Comparison of ENCODE assay signal across 11 mouse cellular contexts in the genomic region with DNA sequence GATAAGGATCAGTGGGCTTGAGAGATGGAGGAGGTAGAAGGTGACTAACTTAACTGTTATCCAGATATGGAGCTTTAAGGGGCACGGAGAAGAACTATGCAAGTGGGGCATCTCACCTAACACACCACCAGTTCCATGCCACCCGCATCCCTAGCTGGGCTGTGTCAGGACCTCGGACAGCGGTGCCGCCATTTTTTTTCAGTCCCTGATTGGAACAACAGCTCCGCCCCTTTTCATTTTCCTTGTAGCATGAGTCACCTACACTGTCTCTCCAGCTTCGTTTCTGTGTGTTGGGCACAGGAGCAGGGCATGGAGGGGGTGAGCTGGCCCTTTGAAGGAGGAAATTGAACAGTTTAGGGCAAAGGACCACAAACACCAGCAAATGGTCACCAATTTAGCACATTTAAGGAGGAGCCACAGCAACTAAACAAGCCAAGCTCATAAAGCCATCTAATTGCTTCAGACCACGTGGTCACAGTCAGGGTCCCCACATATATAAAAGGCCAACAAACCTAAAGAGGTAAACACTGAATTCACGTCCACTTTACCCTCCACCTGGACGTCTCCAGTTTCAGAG. TPM values are rescaled to one million over a fixed set of nuclear protein-coding genes. Genes with fewer than 3 reads are reported as not detected.
A peak's percentile ranks its signal among the peaks of the same experiment; 100 is the strongest.
DNase-seq lines count a peak whose midpoint lies in the region; ATAC-seq and TF ChIP-seq lines count a peak whose summit lies in the region.
"Had no signal": no experiment of that assay in that cellular context is flagged by ENCODE, and none has a peak within 500 bp of the region (broad histone marks: within the 10 kb centered on the region; RNA-seq: fewer than 3 reads in every experiment).

A gene (plus strand): TSS at position 527 of the 577 bp plus-strand sequence.

- WGBS in kidney, embryonic 16.5 days, result 17% methylated on average over 10 of the region's 10 CpGs
- 20% methylated on average over 10 of the region's 10 CpGs for WGBS in limb, embryonic 11.5 days
- WGBS in hindbrain, embryonic 16.5 days, result 36% methylated on average over 10 of the region's 10 CpGs

- no peak within 1 kb of the TSS for H3K27ac ChIP-seq in kidney, embryonic 16.5 days (ENCODE audit: low read length)
- H3K27ac ChIP-seq in ES-E14 (ENCODE audit: insufficient read depth, low read depth, low read length, poor library complexity, severe bottlenecking), result no peak within 1 kb of the TSS
- no peak within 1 kb of the TSS for H3K27ac ChIP-seq in limb, embryonic 11.5 days (replicated peaks; ENCODE audit: low read depth, low read length)
- H3K27ac ChIP-seq in hindbrain, embryonic 16.5 days (ENCODE audit: low read depth, low read length), result no peak within 1 kb of the TSS
- H3K27ac ChIP-seq: midbrain, embryonic 12.5 days had no signal

- no peaks in the 10 kb centered on the region for H3K27me3 ChIP-seq in kidney, embryonic 16.5 days (ENCODE audit: insufficient read depth, low read length)
- H3K27me3 ChIP-seq in limb, embryonic 11.5 days (ENCODE audit: control insufficient read depth, insufficient read depth, low read length), result no peaks in the 10 kb centered on the region
- no peaks in the 10 kb centered on the region for H3K27me3 ChIP-seq in hindbrain, embryonic 16.5 days (replicated peaks; ENCODE audit: control insufficient read depth, insufficient read depth, low read length)

- no peak for ATAC-seq in kidney, embryonic 16.5 days (ENCODE audit: low FRiP score, low TSS enrichment)
- ATAC-seq in limb, embryonic 11.5 days (ENCODE audit: insufficient number of reproducible peaks, low FRiP score, low TSS enrichment, low read depth), result no peak
- no peak for ATAC-seq in hindbrain, embryonic 16.5 days
- ATAC-seq: activated CD4-positive, CD25-positive, alpha-beta regulatory T cell, adult 4 months had no signal

- no peak within 1 kb of the TSS for H3K4me3 ChIP-seq in kidney, embryonic 16.5 days (ENCODE audit: low read length)
- no peak within 1 kb of the TSS for H3K4me3 ChIP-seq in ES-E14 (ENCODE audit: insufficient read depth in 1 of 2, low read depth in 1 of 2, low read length in 2 of 2, poor library complexity in 1 of 2, severe bottlenecking in 1 of 2)
- H3K4me3 ChIP-seq in limb, embryonic 11.5 days (ENCODE audit: low read depth, low read length), result no peak within 1 kb of the TSS
- H3K4me3 ChIP-seq in hindbrain, embryonic 16.5 days (ENCODE audit: low read length), result no peak within 1 kb of the TSS
- H3K4me3 ChIP-seq: erythroblast, embryonic 14.5 days; midbrain, embryonic 12.5 days had no signal

- no peaks in the 10 kb centered on the region for H3K9me3 ChIP-seq in kidney, embryonic 16.5 days (ENCODE audit: low read length)
- no peaks in the 10 kb centered on the region for H3K9me3 ChIP-seq in ES-E14 (ENCODE audit: control insufficient read depth, insufficient read depth, low read depth, low read length)
- H3K9me3 ChIP-seq in limb, embryonic 11.5 days (ENCODE audit: control insufficient read depth, low read length), result no peaks in the 10 kb centered on the region
- H3K9me3 ChIP-seq in hindbrain, embryonic 16.5 days (ENCODE audit: control insufficient read depth, low read length), result no peaks in the 10 kb centered on the region
- H3K9me3 ChIP-seq: midbrain, embryonic 12.5 days had no signal

- H3K36me3 ChIP-seq in kidney, embryonic 16.5 days (ENCODE audit: insufficient read depth, low read length), result no peaks in the 10 kb centered on the region
- H3K36me3 ChIP-seq in ES-E14 (ENCODE audit: control insufficient read depth, insufficient read depth, low read length, poor library complexity, severe bottlenecking), result no peaks in the 10 kb centered on the region
- H3K36me3 ChIP-seq in limb, embryonic 11.5 days (ENCODE audit: control insufficient read depth, insufficient read depth, low read length), result no peaks in the 10 kb centered on the region
- H3K36me3 ChIP-seq in hindbrain, embryonic 16.5 days (ENCODE audit: control insufficient read depth, insufficient read depth, low read length), result no peaks in the 10 kb centered on the region
- H3K36me3 ChIP-seq: midbrain, embryonic 12.5 days had no signal

- no peak within 1 kb of the TSS for H3K4me2 ChIP-seq in kidney, embryonic 16.5 days (replicated peaks; ENCODE audit: low read depth, low read length)
- H3K4me2 ChIP-seq in limb, embryonic 11.5 days (ENCODE audit: low read depth, severe bottlenecking), result no peak within 1 kb of the TSS
- H3K4me2 ChIP-seq in hindbrain, embryonic 16.5 days (ENCODE audit: low read length), result no peak within 1 kb of the TSS
- H3K4me2 ChIP-seq: midbrain, embryonic 12.5 days had no signal

- in situ Hi-C loops in ES-E14 (cut with MboI; ENCODE audit: low sequenced_read_pairs in 2 of 2, unreplicated experiment in 2 of 2), result no loop called here

- no peaks in the 10 kb centered on the region for H3K4me1 ChIP-seq in kidney, embryonic 16.5 days (ENCODE audit: insufficient read depth, low read length)
- no peaks in the 10 kb centered on the region for H3K4me1 ChIP-seq in ES-E14 (ENCODE audit: control insufficient read depth in 2 of 2, insufficient read depth in 2 of 2, low read length in 2 of 2, poor library complexity in 1 of 2)
- H3K4me1 ChIP-seq in limb, embryonic 11.5 days (ENCODE audit: control insufficient read depth, insufficient read depth, low read length), result no peaks in the 10 kb centered on the region
- H3K4me1 ChIP-seq in hindbrain, embryonic 16.5 days (ENCODE audit: control insufficient read depth, insufficient read depth, low read depth, low read length), result no peaks in the 10 kb centered on the region
- H3K4me1 ChIP-seq: midbrain, embryonic 12.5 days had no signal

- peak; percentile 24 for DNase-seq in kidney, postnatal 14 days
- peak; percentile 48 for DNase-seq in ES-E14 (ENCODE audit: low read depth, low spot score)
- DNase-seq in adrenal gland, postnatal 25 days, result peak; percentile 67
- peak; percentile 84 for DNase-seq in limb, embryonic 11.5 days (ENCODE audit: low spot score)
- no peak for DNase-seq in spleen, adult 18-20 months
- no peak for DNase-seq in kidney, adult 18-20 months

- no peak within 1 kb of the TSS for H3K9ac ChIP-seq in kidney, embryonic 16.5 days (replicated peaks; ENCODE audit: low read length)
- H3K9ac ChIP-seq in ES-E14 (ENCODE audit: insufficient read depth, low read depth, low read length, poor library complexity, severe bottlenecking), result no peak within 1 kb of the TSS
- H3K9ac ChIP-seq in limb, embryonic 11.5 days (ENCODE audit: low read length), result no peak within 1 kb of the TSS
- H3K9ac ChIP-seq in hindbrain, embryonic 16.5 days (ENCODE audit: low read depth, low read length), result no peak within 1 kb of the TSS
- H3K9ac ChIP-seq: midbrain, embryonic 12.5 days had no signal

TF ChIP-seq in ES-E14, 5 proteins besides CTCF, POLR2A, EP300 and RAD21:
- peak; percentile 79; the same call in 1 of the 2 replicates for TF ChIP-seq ZNF384 (IDR thresholded peaks at IDR 0.05; ENCODE audit: low read depth, low read length)
- TF ChIP-seq HCFC1 (IDR thresholded peaks at IDR 0.05; ENCODE audit: borderline replicate concordance, insufficient read depth, low read length), result no peak
- TF ChIP-seq ZC3H11A (IDR thresholded peaks at IDR 0.05; ENCODE audit: borderline replicate concordance, low read depth, low read length), result no peak
TF ChIP-seq in ES-E14: peak in this region for 1.

RNA-seq across cellular contexts. Expression of the gene that starts here (rescaled TPM):
- not detected in 2 replicates for polyA plus RNA-seq in kidney, embryonic 16.5 days (2015; fragmentation: Nextera tagmentation; extraction: Ambion mirVana)
- not detected in 2 replicates for total RNA-seq in ES-E14 (2012; rRNA removed)
- not detected in 2 replicates for total RNA-seq in adrenal gland, postnatal 25 days (2021)
- polyA plus RNA-seq in limb, embryonic 11.5 days (2014; fragmentation: Nextera tagmentation; extraction: Ambion mirVana), result not detected in 2 replicates
- 0.10 and 0.12 TPM in 2 replicates for polyA plus RNA-seq in hindbrain, embryonic 16.5 days (2015; fragmentation: Nextera tagmentation; extraction: Ambion mirVana)
- polyA plus RNA-seq: activated CD4-positive, CD25-positive, alpha-beta regulatory T cell, adult 4 months; erythroblast, embryonic 14.5 days; midbrain, embryonic 12.5 days had no signal

Comparison
In these comparisons a context has a peak if more than half of its experiments do, and no peak if none do; other contexts are left out.
1. Peak in DNase-seq in ES-E14; RNA of the gene not detected or under 1 TPM.
2. Peak in DNase-seq in adrenal gland, postnatal 25 days; RNA of the gene not detected or under 1 TPM.
3. Peak in DNase-seq in limb, embryonic 11.5 days; RNA of the gene not detected or under 1 TPM.